Mouse (Mus musculus): Measurements from ENCODE around the gene Tmem43. TPM values are rescaled to one million over a fixed set of nuclear protein-coding genes. Genes with fewer than 3 reads are reported as not detected.

Gene Tmem43
- total RNA-seq, 2 experiments from 2014 or later: 76.0 to 77.7 TPM

DNA sequence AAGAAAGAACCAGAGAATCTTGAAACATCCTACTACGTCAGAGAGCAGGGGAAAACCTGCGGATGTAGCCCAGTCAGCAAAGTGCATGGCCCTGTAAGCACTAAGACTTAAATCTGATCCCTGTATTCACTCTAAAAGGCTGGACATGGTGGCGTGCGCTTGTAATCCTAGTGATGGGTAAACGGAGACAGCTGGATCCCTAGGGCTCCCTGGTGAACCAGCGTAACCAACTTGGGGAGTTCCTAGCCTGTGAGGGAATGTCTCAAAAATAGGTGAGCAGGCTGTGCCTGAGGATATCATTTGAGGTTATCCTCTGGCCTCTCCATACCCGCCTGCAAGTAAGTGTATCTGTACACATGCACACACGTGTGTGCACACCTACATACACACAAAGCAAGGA is 57.2 kb downstream of the Tmem43 start:
- ATAC-seq (replicated peaks; ENCODE audit: poor library complexity, severe bottlenecking): no peak

DNA sequence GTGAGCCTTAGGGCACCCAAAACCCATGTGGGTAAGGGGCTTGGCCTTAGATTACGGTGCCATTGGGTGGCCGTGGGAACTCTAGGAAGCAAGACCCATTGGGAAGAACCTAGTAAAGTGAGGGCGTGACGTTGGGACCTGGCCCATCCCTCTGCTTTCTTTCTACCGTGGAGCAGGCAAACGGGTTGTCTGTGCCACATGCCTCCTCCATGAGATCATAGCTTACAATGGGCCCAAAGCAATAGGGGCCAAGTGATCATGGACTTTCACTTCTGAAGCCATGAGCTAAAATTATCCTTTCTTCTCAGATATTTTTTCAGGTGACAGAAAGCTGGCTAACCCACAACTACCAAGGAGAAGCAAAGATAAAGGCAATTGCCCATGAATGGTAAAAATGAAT is 57.8 kb downstream of the Tmem43 start:
- ATAC-seq (replicated peaks; ENCODE audit: poor library complexity, severe bottlenecking): no peak

DNA sequence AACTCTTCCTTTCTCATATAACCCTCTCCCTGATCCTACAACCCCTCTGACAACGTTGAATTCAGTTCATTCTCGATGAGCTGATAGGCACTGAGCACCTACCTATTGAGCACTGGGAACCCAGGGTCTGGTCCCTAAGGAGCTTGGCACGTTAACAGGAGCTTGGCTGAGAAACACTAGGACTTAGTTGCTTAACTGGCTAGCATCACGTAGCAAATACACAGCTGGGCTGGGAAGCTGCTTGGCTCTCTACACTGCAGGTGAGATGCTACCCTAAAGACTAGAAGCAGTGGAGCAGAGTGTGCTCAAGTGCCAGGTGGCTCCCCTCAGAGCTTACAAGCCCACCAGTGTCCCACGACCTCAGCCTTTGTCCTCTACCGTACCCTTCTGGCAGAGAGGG is 59.2 kb downstream of the Tmem43 start:
- no peak for ATAC-seq (replicated peaks; ENCODE audit: poor library complexity, severe bottlenecking)

DNA sequence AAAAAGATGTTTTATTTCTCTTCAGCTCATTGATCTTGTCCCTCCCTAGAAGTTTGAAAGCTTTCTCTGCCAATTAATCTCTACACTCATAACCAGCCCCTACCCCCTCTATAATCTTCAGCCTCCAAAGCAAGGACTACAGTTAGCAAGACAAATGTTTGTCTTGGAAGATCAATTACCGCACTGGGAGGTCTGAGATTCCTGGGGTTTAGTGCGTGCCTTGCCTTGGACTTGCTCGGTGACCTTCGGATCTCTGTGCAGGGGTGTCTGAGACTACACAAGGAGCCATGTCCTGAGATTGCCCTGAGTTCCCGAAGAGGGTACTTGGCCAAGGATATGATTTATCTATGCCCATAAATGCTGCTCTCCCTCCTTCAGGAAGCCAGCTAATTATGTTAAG is 59.9 kb downstream of the Tmem43 start:
- ATAC-seq (replicated peaks; ENCODE audit: poor library complexity, severe bottlenecking): no peak

DNA sequence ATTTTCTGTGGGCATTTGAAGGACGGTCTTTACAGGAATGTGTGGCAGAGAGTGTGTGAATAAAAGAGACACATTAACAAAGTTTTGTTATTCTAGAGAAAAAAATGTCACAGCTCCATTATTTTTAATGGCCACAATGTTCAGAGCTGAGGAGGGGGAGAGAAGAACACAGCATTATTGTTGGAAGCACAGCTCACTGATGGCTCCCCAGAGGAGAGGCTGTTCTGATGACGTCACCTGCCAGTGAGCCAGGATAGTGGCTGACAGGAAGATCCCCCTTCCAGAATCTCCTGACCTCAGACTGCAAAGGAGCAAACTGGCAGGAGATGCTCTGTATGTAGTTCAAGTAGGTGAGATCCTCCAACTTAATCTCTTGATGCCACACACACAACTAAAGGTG is 60.3 kb downstream of the Tmem43 start:
- ATAC-seq (replicated peaks; ENCODE audit: poor library complexity, severe bottlenecking): no peak

DNA sequence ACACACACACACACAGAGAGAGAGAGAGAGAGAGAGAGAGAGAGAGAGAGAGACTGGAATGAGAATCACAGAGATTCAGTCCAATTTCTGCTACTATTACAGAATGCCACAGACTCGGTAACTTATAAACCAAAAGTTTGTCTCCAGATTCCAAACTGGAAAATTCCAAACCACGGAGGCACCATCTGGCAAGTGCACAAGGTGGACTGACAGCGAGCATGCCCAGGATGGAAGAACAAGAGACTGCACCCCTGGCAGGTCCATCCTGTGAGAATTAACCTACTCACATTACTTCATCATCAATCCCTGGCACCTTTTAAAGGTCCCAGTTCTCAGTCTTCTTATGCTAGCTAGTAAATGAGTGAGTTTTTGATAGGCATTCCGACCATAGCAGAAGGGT is 60.8 kb downstream of the Tmem43 start:
- ATAC-seq (replicated peaks; ENCODE audit: poor library complexity, severe bottlenecking): no peak

DNA sequence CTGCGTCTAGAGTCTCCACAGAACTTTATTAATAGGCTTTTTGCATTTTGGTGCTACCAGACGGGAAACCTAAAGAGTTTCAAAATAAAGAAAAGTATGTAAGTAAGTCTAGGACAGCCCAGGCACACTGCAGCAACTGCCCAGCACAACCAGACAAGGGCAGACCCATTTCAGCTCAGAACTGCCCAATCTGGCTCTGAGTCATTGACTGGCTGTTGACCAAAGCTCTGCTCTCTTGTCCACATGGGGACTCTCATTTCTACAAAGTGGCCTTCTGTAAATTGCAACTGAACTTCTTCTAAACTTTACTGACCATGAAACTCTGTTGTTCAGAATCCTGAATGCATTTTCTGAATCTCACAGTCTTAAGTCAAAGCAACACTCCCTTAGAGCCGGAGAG is 61.7 kb downstream of the Tmem43 start:
- no peak for ATAC-seq (replicated peaks; ENCODE audit: poor library complexity, severe bottlenecking)

DNA sequence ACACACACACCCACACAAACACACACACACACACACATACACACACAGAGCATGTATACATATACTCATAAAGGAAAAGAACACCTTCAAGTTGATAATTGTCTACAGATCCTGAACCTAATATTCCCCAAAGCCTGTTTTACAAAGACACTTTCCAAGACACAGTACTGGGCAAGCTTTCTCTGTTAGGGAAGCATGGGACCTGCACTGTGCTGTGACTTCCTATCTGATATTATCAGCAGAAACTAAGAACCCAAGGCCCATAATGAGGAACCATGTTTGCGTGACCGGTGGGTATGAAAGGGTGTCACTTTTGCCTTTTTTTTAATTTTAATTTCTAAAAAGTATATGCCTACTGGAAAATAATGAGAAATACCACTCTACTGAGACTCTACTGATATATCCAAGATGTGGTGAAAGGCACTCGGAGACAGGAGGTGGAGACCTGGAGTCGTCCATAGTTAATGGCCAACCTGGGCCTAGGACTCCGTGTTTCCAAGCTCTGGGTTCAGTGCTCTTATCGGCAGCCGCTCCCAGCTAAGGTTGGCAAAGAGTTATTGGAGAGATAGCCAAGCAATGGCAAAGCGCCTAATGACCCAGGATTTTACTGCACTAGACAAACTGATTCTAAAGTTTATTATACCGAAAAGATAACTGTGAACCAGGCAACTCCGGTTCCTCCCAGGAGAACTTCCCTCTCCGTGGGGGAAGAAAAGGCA is 62.7 kb downstream of the Tmem43 start:
- ATAC-seq (replicated peaks; ENCODE audit: poor library complexity, severe bottlenecking): no peak

Other genes starting within 250 kb of the Tmem43 start
- not detected in 2 replicates for gene Wnt7a, start 62.3 kb upstream of the Tmem43 start, total RNA-seq (2014; fragmentation: Nextera tagmentation)
- not detected in 2 replicates for gene Wnt7a, start 62.3 kb upstream of the Tmem43 start, total RNA-seq (2017)
- gene Chchd4, start 157 bp upstream of the Tmem43 start, total RNA-seq (2014; fragmentation: Nextera tagmentation): 23.4 and 30.7 TPM in 2 replicates
- gene Chchd4, start 157 bp upstream of the Tmem43 start, total RNA-seq (2017): 24.6 and 24.9 TPM in 2 replicates
- 38.4 TPM in 2 replicates for gene Xpc, start 42.2 kb downstream of the Tmem43 start, total RNA-seq (2014; fragmentation: Nextera tagmentation)
- gene Xpc, start 42.2 kb downstream of the Tmem43 start, total RNA-seq (2017): 63.3 and 64.4 TPM in 2 replicates
- gene Lsm3, start 42.2 kb downstream of the Tmem43 start, total RNA-seq (2014; fragmentation: Nextera tagmentation): 221 and 276 TPM in 2 replicates
- gene Lsm3, start 42.2 kb downstream of the Tmem43 start, total RNA-seq (2017): 454 and 490 TPM in 2 replicates
- gene Slc6a6, start 210.3 kb downstream of the Tmem43 start, total RNA-seq (2014; fragmentation: Nextera tagmentation): 42.8 and 42.9 TPM in 2 replicates
- 18.9 and 30.2 TPM in 2 replicates for gene Slc6a6, start 210.3 kb downstream of the Tmem43 start, total RNA-seq (2017)

Measured in granulocyte monocyte progenitor cell, adult 5-6 weeks (primary cell).